Mouse (Mus musculus) thymus, postnatal 0 days (tissue): ENCODE results near the gene 1700007K13Rik. TPM values are rescaled to one million over a fixed set of nuclear protein-coding genes. Genes with fewer than 3 reads are reported as not detected.

ENCODE experiments used
- DNase-seq: peaks from one replicate; pipeline ENCODE4 v3.0.0-alpha.2; 2015; ENCODE audit warnings: low spot score
- polyA plus RNA-seq: library from polyadenylated mRNA; unstranded; fragments of >200 nt; fragmentation: Nextera tagmentation; extraction: Ambion mirVana; gene quantifications from 2 replicates; pipeline ENCODE4 v1.2.1, GENCODE M21; 2015

Gene 1700007K13Rik
- polyA plus RNA-seq, 1 experiment from 2014 or later, result 0.57 TPM

GRCm38 (mm10) chr2:28416511-28416910, 49.6 kb downstream of the 1700007K13Rik start:
- no peak for DNase-seq

- no peak for DNase-seq
Measured at GRCm38 (mm10) chr2:28415387-28416024, 50.6 kb downstream of the 1700007K13Rik start.

- no peak for DNase-seq
Measured at GRCm38 (mm10) chr2:28414757-28415137, 51.4 kb downstream of the 1700007K13Rik start.

- DNase-seq, result no peak
Measured at GRCm38 (mm10) chr2:28414116-28414756, 51.9 kb downstream of the 1700007K13Rik start.

GRCm38 (mm10) chr2:28412936-28413335, 53.2 kb downstream of the 1700007K13Rik start:
- DNase-seq, result no peak

Other genes starting within 250 kb of the 1700007K13Rik start
- gene Ppp1r26, start 19.5 kb downstream of the 1700007K13Rik start, polyA plus RNA-seq, result 0.16 and 0.24 TPM in 2 replicates
- 34.4 and 39.5 TPM in 2 replicates for gene Mrps2, start 1.7 kb upstream of the 1700007K13Rik start, polyA plus RNA-seq
- 0.35 and 0.88 TPM in 2 replicates for gene Gbgt1, start 30.6 kb upstream of the 1700007K13Rik start, polyA plus RNA-seq
- gene Gm10134, start 39.8 kb upstream of the 1700007K13Rik start, polyA plus RNA-seq, result 2.6 and 3.6 TPM in 2 replicates
- 13.3 and 15.7 TPM in 2 replicates for gene Ralgds, start 46.8 kb upstream of the 1700007K13Rik start, polyA plus RNA-seq
- 0.44 and 0.50 TPM in 2 replicates for gene Cel, start 97.1 kb upstream of the 1700007K13Rik start, polyA plus RNA-seq
- 18.8 and 20.7 TPM in 2 replicates for gene Gtf3c5, start 117.4 kb upstream of the 1700007K13Rik start, polyA plus RNA-seq
- gene Gfi1b, start 155.7 kb upstream of the 1700007K13Rik start, polyA plus RNA-seq, result 1.1 and 1.8 TPM in 2 replicates
- gene Tsc1, start 174.9 kb upstream of the 1700007K13Rik start, polyA plus RNA-seq, result 8.0 and 10.8 TPM in 2 replicates
- 1.9 and 3.2 TPM in 2 replicates for gene Spaca9, start 233.4 kb upstream of the 1700007K13Rik start, polyA plus RNA-seq
- 0.90 and 1.0 TPM in 2 replicates for gene Ak8, start 233.8 kb upstream of the 1700007K13Rik start, polyA plus RNA-seq